Comparison of ENCODE assay signal across 1 mouse cellular context in the genomic region with DNA sequence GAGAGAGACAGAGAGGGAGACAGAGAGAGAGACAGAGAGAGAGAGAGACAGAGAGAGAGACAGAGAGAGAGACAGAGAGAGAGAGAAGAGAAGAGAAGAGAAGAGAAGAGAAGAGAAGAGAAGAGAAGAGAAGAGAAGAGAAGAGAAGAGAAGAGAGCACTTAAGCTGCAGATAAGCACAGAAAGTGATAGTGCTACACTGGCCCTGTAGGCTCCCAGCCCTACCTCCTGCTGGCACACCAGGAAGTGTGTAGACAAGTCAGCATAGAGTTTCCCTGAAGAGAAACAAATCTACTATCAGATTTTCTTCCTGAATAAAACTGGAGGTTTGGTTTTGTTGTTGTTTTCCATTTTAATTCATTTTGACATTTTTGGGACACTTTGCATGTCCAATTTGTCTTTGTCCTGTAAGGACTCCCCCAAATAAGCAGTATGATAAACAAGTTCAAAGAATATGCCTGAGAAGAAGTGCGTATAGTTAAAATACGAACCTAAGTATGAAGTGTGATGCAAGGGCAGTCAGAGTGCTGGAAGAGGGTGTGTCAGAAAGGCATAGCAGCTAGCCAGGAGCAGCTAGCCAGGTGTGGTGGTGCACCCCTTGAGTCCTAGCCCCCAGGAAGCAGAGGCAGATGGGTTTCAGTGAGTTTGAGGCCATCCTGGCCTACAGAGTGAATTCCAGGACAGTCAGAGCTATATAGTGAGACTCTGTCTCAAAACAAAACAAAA.
TF ChIP-seq lines count a peak whose summit lies in the region.

No protein-coding gene starts in this region.

TF ChIP-seq in CH12.LX, 34 proteins besides CTCF, POLR2A, EP300 and RAD21 (continued from another document):
- no peak for TF ChIP-seq TCF12 (IDR thresholded peaks at IDR 0.05; ENCODE audit: low read depth, low read length)
- TF ChIP-seq POLR2AphosphoS2 (IDR thresholded peaks at IDR 0.05; ENCODE audit: low read depth, low read length): no peak
- TF ChIP-seq SMC3 (IDR thresholded peaks at IDR 0.05; ENCODE audit: low read depth, low read length): no peak
- TF ChIP-seq GABPA (IDR thresholded peaks at IDR 0.05; ENCODE audit: insufficient replicate concordance, low read depth, low read length): no peak
TF ChIP-seq in CH12.LX: peak in this region for 0.
